Mouse (Mus musculus): ENCODE measurements around the gene H2-Oa. TPM values are rescaled to one million over a fixed set of nuclear protein-coding genes. Genes with fewer than 3 reads are reported as not detected.

Gene H2-Oa
- total and polyA plus RNA-seq, 3 experiments = 0.62 to 1.9 TPM; not detected in 1

- peak; percentile 89 for DNase-seq
Observed at GRCm38 (mm10) chr17:34101604-34102032, 9.5 kb downstream of the H2-Oa start.

GRCm38 (mm10) chr17:34102831-34103230 is 10.7 kb downstream of the H2-Oa start:
- no peak for DNase-seq

GRCm38 (mm10) chr17:34104804-34105203 is 12.7 kb downstream of the H2-Oa start:
- DNase-seq = no peak

DNA sequence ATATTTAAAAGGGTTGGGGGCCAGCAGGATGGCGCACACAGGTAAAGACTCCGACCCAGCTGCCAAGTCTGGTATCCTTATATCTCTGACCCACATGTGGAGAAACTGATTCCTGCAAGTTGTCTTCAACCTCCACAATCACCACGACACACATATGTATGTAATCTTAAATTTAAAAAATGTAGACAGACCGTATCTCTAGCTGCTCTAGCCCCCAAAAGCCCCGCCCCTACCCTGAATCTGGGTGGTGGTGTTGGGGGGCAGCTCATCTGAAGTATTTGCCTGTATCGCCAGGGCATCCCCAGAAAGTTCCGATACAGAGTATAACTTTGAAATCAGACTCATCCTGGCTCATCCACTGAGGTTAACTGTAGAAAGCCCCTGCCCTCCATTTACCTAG is 14.4 kb downstream of the H2-Oa start:
- DNase-seq = no peak

- no peak for DNase-seq
Observed at GRCm38 (mm10) chr17:34107109-34107867, 15.1 kb downstream of the H2-Oa start.

DNA sequence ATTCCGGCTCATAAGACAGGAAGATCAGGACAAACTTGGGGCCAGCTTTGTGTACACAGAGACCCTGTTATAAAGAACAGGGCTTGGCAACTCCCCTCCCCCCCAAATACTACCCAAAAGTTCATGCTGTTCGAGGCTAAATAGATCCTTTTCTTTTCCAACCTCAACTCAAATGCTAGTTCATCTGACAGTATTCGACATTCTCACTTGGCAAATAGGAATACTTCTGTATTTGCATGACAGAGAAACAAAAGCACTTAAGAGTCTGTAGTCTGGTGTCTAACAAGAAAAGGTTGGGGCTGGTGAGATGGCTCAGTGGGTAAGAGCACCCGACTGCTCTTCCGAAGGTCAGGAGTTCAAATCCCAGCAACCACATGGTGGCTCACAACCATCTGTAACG is 16.3 kb downstream of the H2-Oa start:
- DNase-seq = no peak

GRCm38 (mm10) chr17:34109038-34109805 is 17.1 kb downstream of the H2-Oa start:
- DNase-seq = no peak

GRCm38 (mm10) chr17:34109806-34110195 is 17.7 kb downstream of the H2-Oa start:
- DNase-seq = no peak

DNA sequence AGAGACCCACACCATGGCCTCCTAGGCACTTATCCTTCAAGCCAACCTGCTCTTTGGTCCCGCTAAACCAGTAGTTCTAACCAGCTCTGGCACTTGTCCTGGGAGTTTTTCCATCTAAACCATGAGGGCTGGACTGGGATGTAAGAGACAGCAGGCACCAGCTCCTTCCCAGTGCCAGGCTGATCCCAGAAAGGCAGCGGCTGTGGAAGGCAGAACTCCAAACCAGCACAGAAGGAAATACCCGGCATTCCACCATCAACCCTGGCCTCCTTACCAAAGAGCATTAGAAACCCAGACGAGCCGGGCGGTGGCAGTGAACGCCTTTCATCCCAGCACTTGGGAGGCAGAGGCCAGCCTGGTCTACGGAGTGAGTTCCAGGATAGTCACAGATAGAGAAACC is 18.2 kb downstream of the H2-Oa start:
- no peak for DNase-seq

DNA sequence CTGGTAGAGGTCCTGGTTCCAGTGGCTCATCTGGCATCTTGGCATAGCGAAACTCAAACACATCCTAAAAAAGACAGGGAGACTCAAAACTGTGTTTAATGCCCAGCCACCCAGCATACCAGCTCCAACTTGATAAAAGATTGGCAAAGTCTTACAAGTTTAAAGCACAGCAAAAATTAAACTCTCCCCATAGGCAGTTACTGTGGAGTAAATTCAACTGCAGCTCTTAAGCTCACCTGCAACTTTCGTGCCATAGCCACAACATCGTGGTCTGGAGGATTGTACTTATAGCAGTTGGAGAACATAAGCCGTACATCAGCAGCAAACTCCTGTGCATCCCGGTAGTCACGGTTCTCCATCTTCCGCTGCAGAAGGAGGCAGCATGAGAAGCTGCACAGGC is 22.0 kb downstream of the H2-Oa start:
- DNase-seq = no peak

- DNase-seq = peak; percentile 47
Observed at GRCm38 (mm10) chr17:34116736-34117370, 24.7 kb downstream of the H2-Oa start.

DNA sequence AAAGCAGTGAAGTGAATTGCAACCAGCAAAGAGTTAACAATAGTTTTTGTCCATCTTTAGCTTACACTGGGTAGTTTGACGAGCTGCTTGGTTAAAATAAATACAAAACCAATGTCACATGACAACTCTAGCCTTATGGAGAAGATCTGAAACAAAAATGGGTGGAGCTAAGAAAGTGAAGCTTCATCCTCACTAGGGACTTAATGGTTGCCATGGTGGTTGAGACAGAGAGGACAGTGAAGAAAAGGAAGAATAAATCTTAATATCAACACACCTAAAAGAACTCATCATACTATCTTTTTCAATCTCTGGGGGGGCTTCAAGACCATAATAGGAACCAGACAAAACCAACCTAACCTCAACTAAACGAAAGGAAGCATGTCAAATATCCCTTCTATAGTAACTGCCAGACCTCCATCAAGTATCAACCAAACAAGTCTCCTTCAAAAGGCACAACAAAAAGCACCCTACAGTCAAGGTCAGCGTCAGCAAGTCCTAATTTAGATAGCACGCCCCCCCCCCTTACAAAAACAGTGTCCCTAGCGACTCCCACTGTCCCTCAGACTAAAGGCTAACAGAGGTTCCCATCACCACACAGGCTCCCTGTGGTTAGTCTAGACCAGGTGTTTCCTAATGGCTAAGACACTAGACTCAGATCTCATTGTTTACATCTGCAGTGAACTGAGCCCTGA is 25.4 kb downstream of the H2-Oa start:
- no peak for DNase-seq

- DNase-seq = no peak
Observed at GRCm38 (mm10) chr17:34118113-34118872, 26.2 kb downstream of the H2-Oa start.

GRCm38 (mm10) chr17:34118873-34119248 is 26.7 kb downstream of the H2-Oa start:
- no peak for DNase-seq

GRCm38 (mm10) chr17:34119249-34120179 is 27.4 kb downstream of the H2-Oa start, which contains the start of gene H2-DMa:
H2-DMa (plus strand) TSS chr17:34119541.
- DNase-seq = peak; percentile 99

GRCm38 (mm10) chr17:34120180-34120723 is 28.1 kb downstream of the H2-Oa start:
- DNase-seq = peak; percentile 93

DNA sequence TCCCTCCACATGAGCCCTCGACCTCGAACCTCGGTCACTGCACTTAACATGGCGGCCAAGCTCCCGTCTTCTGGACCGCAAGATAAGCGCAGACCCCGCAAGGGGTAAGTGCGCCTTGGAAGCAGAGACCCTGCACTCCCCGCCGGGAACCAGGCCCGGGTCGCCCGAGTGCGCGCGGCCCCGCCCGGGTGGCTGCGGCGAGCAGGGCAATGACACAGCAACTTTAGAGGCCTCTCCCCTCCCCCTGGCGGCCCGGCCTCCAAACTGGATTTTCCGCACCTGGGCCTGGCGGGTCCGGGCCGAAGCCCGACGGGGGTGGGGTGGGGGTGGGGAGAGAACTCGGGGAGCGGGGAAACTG is 28.7 kb downstream of the H2-Oa start:
- DNase-seq = no peak

DNA sequence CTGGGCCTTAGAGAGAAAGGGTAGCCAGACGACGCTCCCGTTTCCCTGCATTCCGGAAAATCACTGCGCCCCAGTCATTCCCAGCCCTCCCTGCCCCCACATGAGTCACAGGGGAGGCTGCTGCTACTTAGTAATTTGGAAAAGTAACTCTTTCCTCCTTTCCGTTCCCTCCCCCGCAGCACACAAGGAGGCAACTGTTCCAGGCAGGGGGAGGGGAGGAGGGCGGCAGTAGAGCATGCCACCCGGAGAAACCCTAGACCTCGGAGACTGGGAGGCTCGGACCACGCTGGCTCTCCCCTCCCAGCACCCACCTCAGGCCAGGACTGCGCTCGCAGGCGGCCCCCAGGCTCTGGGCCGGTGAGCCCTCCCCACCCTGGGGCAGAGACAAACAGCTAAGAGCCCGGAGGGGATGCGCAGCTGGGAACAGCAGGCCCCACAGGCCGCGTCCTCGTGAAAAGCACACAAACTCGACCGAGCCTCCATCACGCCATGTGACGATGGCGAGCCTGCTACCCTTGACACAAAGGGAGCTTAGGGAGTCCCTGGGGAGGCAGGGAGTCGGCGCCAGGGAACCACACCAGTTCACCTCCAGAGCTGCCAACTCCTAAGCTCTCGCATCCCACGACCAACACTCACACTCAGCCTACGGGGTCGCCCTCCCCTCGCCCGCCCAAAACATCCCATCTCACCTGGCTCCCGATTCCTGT is 29.2 kb downstream of the H2-Oa start:
- peak; percentile 95 for DNase-seq

DNA sequence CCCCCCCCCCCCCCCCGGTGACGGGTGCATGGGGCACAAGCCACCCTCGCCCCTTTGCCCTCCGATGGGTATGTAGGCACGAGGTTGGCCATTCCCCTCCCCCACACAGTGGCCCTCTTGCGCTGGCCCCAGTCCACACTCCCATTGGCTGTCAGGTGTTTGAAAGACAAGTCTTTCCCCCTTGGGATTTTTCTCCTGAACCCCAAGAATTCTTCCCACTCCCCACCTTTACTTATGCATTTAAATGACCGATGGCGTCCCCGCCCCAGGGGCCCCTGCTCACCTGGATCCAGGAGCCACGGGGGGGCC is 29.7 kb downstream of the H2-Oa start:
- DNase-seq = no peak

Data from adrenal gland, adult 2 months (tissue).